ENCODE assay signal across 28 mouse cellular contexts in genomic region chr4:128849686-128850085, GRCm38 (mm10). TPM values are rescaled to one million over a fixed set of nuclear protein-coding genes. Genes with fewer than 3 reads are reported as not detected.
"Had no signal": no experiment of that assay in that cellular context is flagged by ENCODE, and none has a peak within 500 bp of the region (broad histone marks: within the 10 kb centered on the region; RNA-seq: fewer than 3 reads in every experiment).

No protein-coding gene starts in this region.

- DNase-seq: cerebellum, adult 18-20 months; cerebellum, adult 2 months; cerebellum, adult 8-10 months; cerebellum, adult 9-10 months; cerebellum, adult 9-11 months; cerebellum, postnatal 10 days; cerebellum, postnatal 14 days; cerebellum, postnatal 25 days; cerebellum, postnatal 36 days; embryo, embryonic 11 days; forebrain, postnatal 0 days; gastrocnemius, adult 2 months; gastrocnemius, postnatal 10 days; gastrocnemius, postnatal 14 days; gastrocnemius, postnatal 25 days; gastrocnemius, postnatal 36 days; heart, adult 11 months had no signal

- H3K27ac ChIP-seq: embryonic facial prominence, embryonic 10.5 days; embryonic facial prominence, embryonic 12.5 days; embryonic facial prominence, embryonic 13.5 days; embryonic facial prominence, embryonic 15.5 days; forebrain, embryonic 10.5 days; forebrain, embryonic 12.5 days; forebrain, embryonic 13.5 days; forebrain, embryonic 15.5 days; gastrocnemius, adult 2 months had no signal

- H3K4me3 ChIP-seq: embryonic facial prominence, embryonic 10.5 days; embryonic facial prominence, embryonic 12.5 days; embryonic facial prominence, embryonic 13.5 days; embryonic facial prominence, embryonic 15.5 days; erythroblast, embryonic 14.5 days; forebrain, embryonic 10.5 days; forebrain, embryonic 12.5 days; forebrain, embryonic 13.5 days; forebrain, embryonic 15.5 days; gastrocnemius, adult 2 months had no signal

- ATAC-seq: forebrain, embryonic 13.5 days; forebrain, embryonic 14.5 days; forebrain, embryonic 15.5 days; forebrain, embryonic 16.5 days; forebrain, postnatal 0 days had no signal

- H3K4me2 ChIP-seq: embryonic facial prominence, embryonic 12.5 days; embryonic facial prominence, embryonic 13.5 days; embryonic facial prominence, embryonic 15.5 days; forebrain, embryonic 12.5 days; forebrain, embryonic 13.5 days; forebrain, embryonic 15.5 days had no signal

- H3K36me3 ChIP-seq: embryonic facial prominence, embryonic 10.5 days; embryonic facial prominence, embryonic 12.5 days; embryonic facial prominence, embryonic 13.5 days; embryonic facial prominence, embryonic 15.5 days; forebrain, embryonic 10.5 days; forebrain, embryonic 12.5 days; forebrain, embryonic 15.5 days had no signal

- H3K27me3 ChIP-seq: embryonic facial prominence, embryonic 12.5 days; embryonic facial prominence, embryonic 13.5 days; embryonic facial prominence, embryonic 15.5 days; forebrain, embryonic 12.5 days; forebrain, embryonic 13.5 days; forebrain, embryonic 15.5 days had no signal

- H3K9ac ChIP-seq: embryonic facial prominence, embryonic 12.5 days; embryonic facial prominence, embryonic 13.5 days; embryonic facial prominence, embryonic 15.5 days; forebrain, embryonic 12.5 days; forebrain, embryonic 13.5 days; forebrain, embryonic 15.5 days; forebrain, postnatal 0 days had no signal

- H3K9me3 ChIP-seq: embryonic facial prominence, embryonic 10.5 days; embryonic facial prominence, embryonic 12.5 days; embryonic facial prominence, embryonic 13.5 days; embryonic facial prominence, embryonic 15.5 days; forebrain, embryonic 10.5 days; forebrain, embryonic 12.5 days; forebrain, embryonic 13.5 days; forebrain, embryonic 15.5 days had no signal

- H3K4me1 ChIP-seq: embryonic facial prominence, embryonic 13.5 days; embryonic facial prominence, embryonic 15.5 days had no signal

RNA-seq across cellular contexts. Expression of gene Trim62, which starts 33.7 kb away (rescaled TPM):
- polyA plus RNA-seq: erythroblast, embryonic 14.5 days had no signal
